ENCODE assay signal across 8 mouse cellular contexts in genomic region chr19:46524601-46525321, GRCm38 (mm10). TPM values are rescaled to one million over a fixed set of nuclear protein-coding genes. Genes with fewer than 3 reads are reported as not detected.
A peak's percentile ranks its signal among the peaks of the same experiment; 100 is the strongest.
DNase-seq lines count a peak whose midpoint lies in the region; ATAC-seq and TF ChIP-seq lines count a peak whose summit lies in the region.

No protein-coding gene starts in this region.

- peak overlapping the region; percentile 58; the same call in 1 of the 2 replicates for H3K9ac ChIP-seq in lung, embryonic 16.5 days (ENCODE audit: low read length)

- H3K27me3 ChIP-seq in kidney, adult 2 months (replicated peaks; ENCODE audit: control insufficient read depth, insufficient read depth, low read length), result no peaks in the 10 kb centered on the region
- H3K27me3 ChIP-seq in lung, embryonic 16.5 days (ENCODE audit: control insufficient read depth, insufficient read depth, low read depth, low read length), result no peaks in the 10 kb centered on the region

- peak; percentile 40 for ATAC-seq in lung, embryonic 16.5 days (ENCODE audit: low read depth)

- 7% methylated on average over 14 of the region's 14 CpGs for WGBS in kidney, adult 2 months
- WGBS in lung, embryonic 16.5 days, result 31% methylated on average over 14 of the region's 14 CpGs
- 27% methylated on average over 14 of the region's 14 CpGs for WGBS in olfactory bulb, adult 2 months

- no peak for DNase-seq in layer of hippocampus, adult 2 months (ENCODE audit: low spot score in 2 of 2)
- no peak for DNase-seq in layer of hippocampus, postnatal 10 days (ENCODE audit: low spot score in 2 of 2)
- peak; percentile 74 for DNase-seq in embryo, embryonic 10.5 days (ENCODE audit: low spot score)
- DNase-seq in heart, adult 8-10 months (ENCODE audit: low spot score), result peak; percentile 93
- peak; percentile 95 for DNase-seq in kidney, adult 2 months
- no peak for DNase-seq in layer of hippocampus, adult 9-10 months (ENCODE audit: low spot score)

- peak overlapping the region; percentile 45; the same call in 1 of the 2 replicates for H3K4me3 ChIP-seq in layer of hippocampus, adult 2 months
- H3K4me3 ChIP-seq in kidney, adult 2 months (ENCODE audit: insufficient read depth, low read depth, low read length), result no peak overlapping the region
- H3K4me3 ChIP-seq in lung, embryonic 16.5 days (ENCODE audit: low read length), result no peak overlapping the region
- H3K4me3 ChIP-seq in olfactory bulb, adult 2 months (ENCODE audit: insufficient read depth, low read depth, low read length), result no peak overlapping the region

- peaks cover 48% of the 10 kb centered on the region for H3K4me1 ChIP-seq in kidney, adult 2 months (ENCODE audit: control insufficient read depth, insufficient read depth, low read length)
- peaks cover 58% of the 10 kb centered on the region for H3K4me1 ChIP-seq in lung, embryonic 16.5 days (replicated peaks; ENCODE audit: control insufficient read depth, insufficient read depth, low read length)
- H3K4me1 ChIP-seq in olfactory bulb, adult 2 months (ENCODE audit: control insufficient read depth, insufficient read depth, low read length), result peaks cover 53% of the 10 kb centered on the region

- no peak for TF ChIP-seq POLR2A in kidney, adult 2 months (IDR thresholded peaks at IDR 0.05; ENCODE audit: low read depth, low read length)
- TF ChIP-seq POLR2A in olfactory bulb, adult 2 months (IDR thresholded peaks at IDR 0.05; ENCODE audit: insufficient read depth, low read depth, low read length), result no peak

- peak; percentile 55 for TF ChIP-seq CTCF in layer of hippocampus, adult 2 months (conservative IDR thresholded peaks at IDR 0.05)
- no peak; the same call in 1 of the 2 replicates for TF ChIP-seq CTCF in kidney, adult 2 months (conservative IDR thresholded peaks at IDR 0.05; ENCODE audit: insufficient read depth, insufficient read length, low read depth, low read length)
- TF ChIP-seq CTCF in olfactory bulb, adult 2 months (IDR thresholded peaks at IDR 0.05; ENCODE audit: insufficient read depth, low read depth, low read length), result no peak

- peak overlapping the region; percentile 81 for H3K27ac ChIP-seq in layer of hippocampus, adult 2 months
- H3K27ac ChIP-seq in kidney, adult 2 months (ENCODE audit: insufficient read depth, low read depth, low read length), result peak overlapping the region; percentile 74
- H3K27ac ChIP-seq in lung, embryonic 16.5 days (ENCODE audit: low read length), result peak overlapping the region; percentile 87
- peak overlapping the region; percentile 72 for H3K27ac ChIP-seq in olfactory bulb, adult 2 months (ENCODE audit: insufficient read depth, low read depth, low read length)

- no peaks in the 10 kb centered on the region for H3K36me3 ChIP-seq in kidney, adult 2 months (ENCODE audit: control insufficient read depth, insufficient read depth, low read length)
- H3K36me3 ChIP-seq in lung, embryonic 16.5 days (ENCODE audit: control insufficient read depth, insufficient read depth, low read length), result no peaks in the 10 kb centered on the region

- no peaks in the 10 kb centered on the region for H3K9me3 ChIP-seq in lung, embryonic 16.5 days (ENCODE audit: control insufficient read depth, low read length)

- H3K4me2 ChIP-seq in lung, embryonic 16.5 days (ENCODE audit: low read depth, low read length), result peak overlapping the region; percentile 54

RNA-seq across cellular contexts. Expression of gene Trim8, which starts 23.3 kb away (rescaled TPM):
- total RNA-seq in layer of hippocampus, adult 2 months (2021), result 100 to 1,000 TPM in 1 of 2 experiments, 10 to 100 TPM in 1; 99.9 to 108 TPM
- 100 to 1,000 TPM; 108 to 111 TPM for total RNA-seq in layer of hippocampus, postnatal 10 days (2021)
- total RNA-seq in heart, adult 8-10 months (2022), result 10 to 100 TPM; 31.5 to 38.8 (median 37.6) TPM
- polyA plus RNA-seq in kidney, adult 2 months (2012; rRNA removed), result 41.3 and 43.6 TPM in 2 replicates
- 22.4 and 24.9 TPM in 2 replicates for polyA plus RNA-seq in lung, embryonic 16.5 days (2015; fragmentation: Nextera tagmentation; extraction: Ambion mirVana)
- not detected in 2 replicates for polyA plus RNA-seq in olfactory bulb, adult 2 months (2012; ENCODE audit: insufficient read depth, insufficient read length, low replicate concordance, missing spikeins)

RNA-seq across cellular contexts. Expression of gene Arl3, which starts 48.2 kb away (rescaled TPM):
- total RNA-seq in layer of hippocampus, adult 2 months (2021), result 100 to 1,000 TPM; 122 to 129 TPM
- 100 to 1,000 TPM; 133 to 138 TPM for total RNA-seq in layer of hippocampus, postnatal 10 days (2021)
- total RNA-seq in heart, adult 8-10 months (2022), result 10 to 100 TPM; 31.3 to 56.0 (median 43.5) TPM
- polyA plus RNA-seq in kidney, adult 2 months (2012; rRNA removed), result 52.5 and 62.8 TPM in 2 replicates
- polyA plus RNA-seq in lung, embryonic 16.5 days (2015; fragmentation: Nextera tagmentation; extraction: Ambion mirVana), result 113 and 118 TPM in 2 replicates
- not detected in 2 replicates for polyA plus RNA-seq in olfactory bulb, adult 2 months (2012; ENCODE audit: insufficient read depth, insufficient read length, low replicate concordance, missing spikeins)

RNA-seq across cellular contexts. Expression of gene Sfxn2, which starts 48.4 kb away (rescaled TPM):
- total RNA-seq in layer of hippocampus, adult 2 months (2021), result 1 to 10 TPM; 7.4 to 8.3 TPM
- total RNA-seq in layer of hippocampus, postnatal 10 days (2021), result 1 to 10 TPM; 8.5 to 9.9 TPM
- 1 to 10 TPM; 2.2 to 4.9 (median 2.7) TPM for total RNA-seq in heart, adult 8-10 months (2022)
- polyA plus RNA-seq in kidney, adult 2 months (2012; rRNA removed), result 18.9 and 23.0 TPM in 2 replicates
- polyA plus RNA-seq in lung, embryonic 16.5 days (2015; fragmentation: Nextera tagmentation; extraction: Ambion mirVana), result 24.6 and 28.4 TPM in 2 replicates
- not detected in 2 replicates for polyA plus RNA-seq in olfactory bulb, adult 2 months (2012; ENCODE audit: insufficient read depth, insufficient read length, low replicate concordance, missing spikeins)

Comparison
In these comparisons a context has a peak if more than half of its experiments do, and no peak if none do; other contexts are left out.
1. DNase-seq: peak in embryo, embryonic 10.5 days (single experiment), heart, adult 8-10 months (single experiment) and kidney, adult 2 months (single experiment); none in layer of hippocampus, adult 2 months (0 of 2), layer of hippocampus, postnatal 10 days (0 of 2) and layer of hippocampus, adult 9-10 months (single experiment).
2. Peak in every context shown above with its lines, with median percentiles within 50 percentile points of each other: H3K27ac ChIP-seq.